Mouse (Mus musculus) urinary bladder, postnatal 25 days (tissue): ENCODE measurements at regions not wholly inside any gene's neighbourhood (a gene's known extent, or its start where the extent isn't known, plus 50 kb on each side); places are given as distances from the start of the nearest gene placed in this dataset.

Source experiments
- DNase-seq: peaks from one replicate; pipeline ENCODE4 v3.0.0; 2022; ENCODE audit warnings: low spot score

GRCm38 (mm10) chr17:47177671-47178246, 167.4 kb upstream of the Ubr2 start:
- no peak for DNase-seq

- no peak for DNase-seq
Observed at GRCm38 (mm10) chr17:47176328-47176727, 166.0 kb upstream of the Ubr2 start.

GRCm38 (mm10) chr17:47174748-47175215, 164.4 kb upstream of the Ubr2 start:
- DNase-seq: peak; percentile 62

GRCm38 (mm10) chr17:47171801-47172200, 161.4 kb upstream of the Ubr2 start:
- DNase-seq: no peak

GRCm38 (mm10) chr17:47170978-47171593, 160.7 kb upstream of the Ubr2 start:
- DNase-seq: no peak

- DNase-seq: peak; percentile 47
Observed at GRCm38 (mm10) chr17:47168105-47168504, 157.7 kb upstream of the Ubr2 start.

GRCm38 (mm10) chr17:47163677-47164340, 153.5 kb upstream of the Ubr2 start:
- no peak for DNase-seq

- DNase-seq: no peak
Observed at GRCm38 (mm10) chr17:47162459-47162858, 152.1 kb upstream of the Ubr2 start.

GRCm38 (mm10) chr17:47156237-47156636, 145.9 kb upstream of the Ubr2 start:
- DNase-seq: no peak

GRCm38 (mm10) chr17:47151557-47152278, 141.4 kb upstream of the Ubr2 start:
- no peak for DNase-seq

GRCm38 (mm10) chr17:47151193-47151556, 140.8 kb upstream of the Ubr2 start:
- DNase-seq: no peak

GRCm38 (mm10) chr17:47150636-47151035, 140.3 kb upstream of the Ubr2 start:
- DNase-seq: no peak

GRCm38 (mm10) chr17:47149662-47150061, 139.3 kb upstream of the Ubr2 start:
- DNase-seq: no peak

GRCm38 (mm10) chr17:47149158-47149557, 138.8 kb upstream of the Ubr2 start:
- DNase-seq: no peak

- no peak for DNase-seq
Observed at GRCm38 (mm10) chr17:47146640-47147039, 136.3 kb upstream of the Ubr2 start.

GRCm38 (mm10) chr17:47145590-47145989, 135.2 kb upstream of the Ubr2 start:
- no peak for DNase-seq

- DNase-seq: no peak
Observed at GRCm38 (mm10) chr17:47144996-47145395, 134.6 kb upstream of the Ubr2 start.

GRCm38 (mm10) chr17:47144460-47144859, 134.1 kb upstream of the Ubr2 start:
- no peak for DNase-seq

GRCm38 (mm10) chr17:47143898-47144297, 133.5 kb upstream of the Ubr2 start:
- no peak for DNase-seq

GRCm38 (mm10) chr17:47142885-47143284, 132.5 kb upstream of the Ubr2 start:
- no peak for DNase-seq

GRCm38 (mm10) chr17:47142276-47142675, 131.9 kb upstream of the Ubr2 start:
- no peak for DNase-seq

- DNase-seq: no peak
Observed at GRCm38 (mm10) chr17:47141843-47142215, 131.5 kb upstream of the Ubr2 start.
